Mouse (Mus musculus): Measurements from ENCODE around the gene Strn3. TPM values are rescaled to one million over a fixed set of nuclear protein-coding genes. Genes with fewer than 3 reads are reported as not detected.

The Strn3 gene
- total and polyA plus RNA-seq, 2 experiments from 2014 or later = 30.8 to 92.8 TPM

DNA sequence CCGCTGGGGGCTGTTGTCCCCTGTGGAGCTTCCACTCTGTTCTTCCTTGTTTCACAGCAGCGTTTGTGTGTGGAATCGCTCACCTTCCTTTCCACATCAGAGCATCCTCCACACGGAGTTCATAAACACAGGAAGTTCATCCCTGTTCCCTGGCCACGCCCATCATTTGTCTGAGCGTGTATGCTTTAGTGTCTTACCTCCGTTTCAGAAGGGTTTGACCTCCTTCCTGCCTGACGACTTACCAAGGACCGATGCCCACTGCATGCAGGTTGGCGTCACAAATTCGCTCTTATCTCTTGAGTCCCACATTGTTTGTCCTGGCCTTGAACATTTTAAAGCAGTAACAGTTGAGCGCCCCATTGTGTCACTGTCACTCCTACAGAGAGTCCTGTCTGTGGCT is 14.1 kb upstream of the Strn3 start:
- DNase-seq (no peak), ATAC-seq (no peak)
- H3K4me3 ChIP-seq (ENCODE audit: low read depth, low read length) = no peak overlapping the region
- no peak overlapping the region for H3K27ac ChIP-seq (ENCODE audit: low read depth, low read length)
- peaks cover 3% of the 10 kb centered on the region; the same call in 1 of the 2 replicates for H3K36me3 ChIP-seq (ENCODE audit: insufficient read depth)
- TF ChIP-seq CTCF (IDR thresholded peaks at IDR 0.05; ENCODE audit: low read depth) = no peak
- H3K9me3 ChIP-seq (ENCODE audit: low read length) = no peaks in the 10 kb centered on the region
- no peaks in the 10 kb centered on the region for H3K4me1 ChIP-seq (ENCODE audit: insufficient read depth)
- no peaks in the 10 kb centered on the region for H3K27me3 ChIP-seq (ENCODE audit: insufficient read depth, low read length)
- H3K9ac ChIP-seq = no peak overlapping the region
- no peak overlapping the region for H3K4me2 ChIP-seq (ENCODE audit: low read depth)
- 87% methylated on average over 12 of the region's 12 CpGs for WGBS

DNA sequence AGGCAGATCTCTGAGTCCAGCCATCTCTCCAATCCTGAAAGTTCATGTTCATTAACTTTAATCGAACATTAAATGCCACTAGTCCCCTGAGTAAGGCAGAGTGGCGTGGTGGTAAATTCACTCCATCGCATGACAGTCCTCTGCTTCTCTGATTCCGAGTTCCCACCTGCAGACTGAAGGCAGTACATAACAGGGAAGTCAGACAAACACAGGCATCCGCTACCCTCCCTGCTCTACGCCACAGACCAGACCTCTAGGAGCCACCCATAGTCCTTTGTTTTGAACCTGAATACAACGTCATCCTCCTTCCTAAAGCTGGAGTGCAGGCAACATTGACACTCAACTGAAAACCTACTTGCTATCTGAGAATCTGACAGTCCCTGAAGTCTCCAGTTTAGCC is 12.9 kb upstream of the Strn3 start:
- no peaks in the 10 kb centered on the region for H3K9me3 ChIP-seq (ENCODE audit: low read length)
- H3K4me1 ChIP-seq (ENCODE audit: insufficient read depth) = no peaks in the 10 kb centered on the region
- DNase-seq (no peak), ATAC-seq (no peak)
- H3K36me3 ChIP-seq (ENCODE audit: insufficient read depth) = no peaks in the 10 kb centered on the region
- H3K4me3 ChIP-seq (ENCODE audit: low read depth, low read length) = no peak overlapping the region
- TF ChIP-seq CTCF (IDR thresholded peaks at IDR 0.05; ENCODE audit: low read depth) = no peak
- no peak overlapping the region for H3K9ac ChIP-seq
- WGBS = 67% methylated on average over 7 of the region's 7 CpGs
- no peak overlapping the region for H3K4me2 ChIP-seq (ENCODE audit: low read depth)
- H3K27ac ChIP-seq (ENCODE audit: low read depth, low read length) = no peak overlapping the region
- H3K27me3 ChIP-seq (ENCODE audit: insufficient read depth, low read length) = no peaks in the 10 kb centered on the region

DNA sequence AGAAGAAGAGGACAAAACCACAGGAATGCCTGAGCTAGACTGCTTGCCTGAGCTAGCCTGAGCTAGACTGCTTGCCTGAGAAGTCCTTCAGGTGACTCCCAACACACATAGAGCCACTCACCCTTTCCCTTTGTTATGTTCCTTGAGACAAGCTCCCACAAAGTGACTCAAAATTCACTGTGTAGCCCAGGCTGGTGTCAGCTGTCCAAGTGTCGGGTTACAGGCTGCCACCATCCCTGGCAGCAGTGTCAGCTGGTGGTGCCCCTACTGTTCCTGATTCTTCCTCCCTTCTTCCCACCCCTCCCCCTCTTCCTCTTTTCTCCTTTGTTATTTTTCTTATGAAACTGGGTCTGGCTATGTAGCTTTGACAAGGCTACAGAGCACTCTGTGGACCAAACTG is 12.2 kb upstream of the Strn3 start:
- Histone ChIP-seq H3K9me3 (ENCODE audit: low read length) (no peaks in the 10 kb centered on the region), H3K4me2 (ENCODE audit: low read depth) (no peak overlapping the region), H3K36me3 (ENCODE audit: insufficient read depth) (no peaks in the 10 kb centered on the region), H3K27me3 (ENCODE audit: insufficient read depth, low read length) (no peaks in the 10 kb centered on the region), H3K9ac (no peak overlapping the region), H3K27ac (ENCODE audit: low read depth, low read length) (no peak overlapping the region), H3K4me1 (ENCODE audit: insufficient read depth) (no peaks in the 10 kb centered on the region), H3K4me3 (ENCODE audit: low read depth, low read length) (no peak overlapping the region)
- ATAC-seq (no peak), DNase-seq (no peak)
- WGBS = 23% methylated on average over 1 of the region's 1 CpGs
- TF ChIP-seq CTCF (IDR thresholded peaks at IDR 0.05; ENCODE audit: low read depth) = no peak

DNA sequence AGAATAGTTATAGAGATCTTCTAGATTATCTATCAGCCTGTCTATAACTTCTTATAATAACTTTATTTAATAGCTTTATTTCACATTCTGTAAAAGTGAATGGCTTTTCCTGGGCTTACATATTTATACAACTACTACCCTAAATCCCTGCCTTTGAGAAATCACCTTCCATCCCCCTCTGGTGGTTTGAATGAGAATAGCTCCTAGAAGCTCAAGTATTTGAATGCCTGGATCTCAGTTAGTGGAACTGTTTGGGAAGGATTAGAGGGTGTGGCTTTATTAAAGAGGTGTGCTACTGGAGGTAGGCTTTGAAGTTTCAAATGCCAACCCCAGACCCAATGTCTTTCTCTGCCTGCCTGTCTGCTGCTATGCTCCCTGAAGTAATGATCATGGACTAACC is 10.0 kb upstream of the Strn3 start:
- ATAC-seq (no peak), DNase-seq (no peak)
- Histone ChIP-seq H3K9me3 (ENCODE audit: low read length) (no peaks in the 10 kb centered on the region), H3K4me1 (ENCODE audit: insufficient read depth) (no peaks in the 10 kb centered on the region), H3K4me3 (ENCODE audit: low read depth, low read length) (no peak overlapping the region), H3K36me3 (ENCODE audit: insufficient read depth) (no peaks in the 10 kb centered on the region), H3K27me3 (ENCODE audit: insufficient read depth, low read length) (no peaks in the 10 kb centered on the region), H3K9ac (no peak overlapping the region), H3K27ac (ENCODE audit: low read depth, low read length) (no peak overlapping the region), H3K4me2 (ENCODE audit: low read depth) (no peak overlapping the region)
- TF ChIP-seq CTCF (IDR thresholded peaks at IDR 0.05; ENCODE audit: low read depth) = no peak

DNA sequence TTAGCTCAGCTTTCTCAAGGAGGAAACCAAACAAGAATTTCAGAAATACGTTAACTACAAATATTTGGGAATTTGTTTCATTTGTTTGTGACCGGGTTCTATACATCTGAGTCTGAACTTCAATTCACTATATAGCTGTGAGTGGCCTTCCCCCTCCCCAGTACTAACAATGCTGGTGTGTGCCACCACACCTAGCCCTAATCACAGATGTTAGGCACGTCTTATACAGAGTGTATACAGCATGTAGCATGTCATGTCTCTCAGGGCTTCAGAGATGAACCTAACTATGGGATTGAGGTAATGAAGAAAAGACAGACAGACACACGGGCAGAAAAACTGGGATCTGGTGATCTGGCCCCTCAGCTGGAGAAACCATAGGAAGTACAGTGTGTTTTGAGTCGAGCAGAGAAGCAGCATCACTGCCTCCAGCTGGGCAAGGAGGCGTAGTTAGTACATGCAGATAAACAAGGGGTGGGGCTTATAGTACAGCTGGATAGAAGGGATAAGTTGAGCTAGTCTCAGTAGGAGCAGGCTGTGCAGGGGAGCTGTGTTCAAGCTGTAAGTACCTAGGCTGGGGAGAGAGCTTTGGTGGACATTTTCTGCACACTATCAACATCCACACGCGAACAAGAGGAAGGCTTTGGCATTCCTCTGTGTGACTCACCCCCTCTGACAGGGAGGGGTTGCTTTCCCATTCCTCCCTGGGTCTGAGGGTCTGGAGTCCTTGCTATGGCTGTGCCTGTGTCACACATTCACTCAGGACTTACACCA is 8.1 kb upstream of the Strn3 start:
- TF ChIP-seq CTCF (IDR thresholded peaks at IDR 0.05; ENCODE audit: low read depth) = no peak
- Histone ChIP-seq H3K4me2 (ENCODE audit: low read depth) (no peak overlapping the region), H3K36me3 (ENCODE audit: insufficient read depth) (no peaks in the 10 kb centered on the region), H3K9me3 (ENCODE audit: low read length) (no peaks in the 10 kb centered on the region), H3K27me3 (ENCODE audit: insufficient read depth, low read length) (no peaks in the 10 kb centered on the region), H3K9ac (no peak overlapping the region), H3K4me1 (ENCODE audit: insufficient read depth) (no peaks in the 10 kb centered on the region), H3K27ac (ENCODE audit: low read depth, low read length) (no peak overlapping the region), H3K4me3 (ENCODE audit: low read depth, low read length) (no peak overlapping the region)
- WGBS = 58% methylated on average over 8 of the region's 8 CpGs
- DNase-seq (no peak), ATAC-seq (peak; percentile 48)

DNA sequence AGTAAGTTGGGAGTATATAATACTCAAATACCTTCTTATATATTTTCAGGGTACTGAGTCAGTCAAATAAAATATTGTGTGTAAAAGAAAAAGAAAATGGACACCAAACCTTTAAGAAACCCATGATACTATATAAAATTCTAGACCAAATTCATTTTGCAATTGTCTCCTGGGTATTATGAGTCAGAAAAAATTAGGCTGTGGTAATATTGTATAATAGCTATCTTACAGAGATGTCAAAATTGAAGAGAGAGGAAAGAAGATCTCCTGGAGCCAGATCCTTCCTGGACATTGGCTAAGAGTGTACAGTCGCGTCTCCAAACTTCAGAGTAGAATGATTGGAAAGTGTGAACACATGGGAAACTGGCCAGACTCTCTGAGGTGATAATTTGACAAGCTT is 4.5 kb upstream of the Strn3 start:
- DNase-seq (no peak), ATAC-seq (no peak)
- Histone ChIP-seq H3K27me3 (ENCODE audit: insufficient read depth, low read length) (no peaks in the 10 kb centered on the region), H3K36me3 (ENCODE audit: insufficient read depth) (no peaks in the 10 kb centered on the region), H3K4me1 (ENCODE audit: insufficient read depth) (no peaks in the 10 kb centered on the region), H3K27ac (ENCODE audit: low read depth, low read length) (no peak overlapping the region), H3K4me3 (ENCODE audit: low read depth, low read length) (no peak overlapping the region), H3K9me3 (ENCODE audit: low read length) (no peaks in the 10 kb centered on the region), H3K9ac (no peak overlapping the region), H3K4me2 (ENCODE audit: low read depth) (no peak overlapping the region)
- no peak for TF ChIP-seq CTCF (IDR thresholded peaks at IDR 0.05; ENCODE audit: low read depth)
- 58% methylated on average over 2 of the region's 2 CpGs for WGBS

GRCm38 (mm10) chr12:51694966-51695365 is 3.3 kb upstream of the Strn3 start:
- ATAC-seq (no peak), DNase-seq (no peak)
- H3K9me3 ChIP-seq (ENCODE audit: low read length) = no peaks in the 10 kb centered on the region
- no peak overlapping the region for H3K27ac ChIP-seq (ENCODE audit: low read depth, low read length)
- H3K4me2 ChIP-seq (ENCODE audit: low read depth) = no peak overlapping the region
- no peak overlapping the region for H3K9ac ChIP-seq
- TF ChIP-seq CTCF (IDR thresholded peaks at IDR 0.05; ENCODE audit: low read depth) = no peak
- H3K4me3 ChIP-seq (ENCODE audit: low read depth, low read length) = no peak overlapping the region
- no peaks in the 10 kb centered on the region for H3K27me3 ChIP-seq (ENCODE audit: insufficient read depth, low read length)
- no peaks in the 10 kb centered on the region for H3K36me3 ChIP-seq (ENCODE audit: insufficient read depth)
- WGBS = 93% methylated on average over 1 of the region's 1 CpGs
- 0 out of 2 replicates have a peak, but pooled peaks cover under 1% of the 10 kb centered on the region for H3K4me1 ChIP-seq (ENCODE audit: insufficient read depth)
